Mouse (Mus musculus) midbrain, embryonic 11.5 days (tissue): ENCODE measurements at regions not wholly inside any gene's neighbourhood (a gene's known extent, or its start where the extent isn't known, plus 50 kb on each side); places are given as distances from the start of the nearest gene placed in this dataset.

Experiments
- ATAC-seq: fragments of 200-750 bp; cut with Nextera tagmentation; 2 replicates; pipeline ENCODE4 v1.8.0; 2017; ENCODE audit warnings: moderate TSS enrichment, moderate library complexity; ENCODE audit not compliant: low FRiP score
- DNase-seq: peaks from one replicate; pipeline ENCODE4 v3.0.0; 2015; ENCODE audit warnings: low spot score; ENCODE audit errors: missing footprints
- H3K27ac ChIP-seq: fragments of 300-500 bp; sonication (generic); 2 replicates; pipeline ENCODE4 v1.5.1; 2014; ENCODE audit warnings: low read depth, low read length
- H3K27me3 ChIP-seq: fragments of 300-500 bp; sonication (generic); 2 replicates; pipeline ENCODE4 v1.6.1; 2014; ENCODE audit warnings: mild to moderate bottlenecking, low read length, moderate library complexity, mixed read lengths; ENCODE audit not compliant: control insufficient read depth, insufficient read depth
- H3K36me3 ChIP-seq: fragments of 300-500 bp; sonication (generic); 2 replicates; pipeline ENCODE4 v1.6.1; 2014; ENCODE audit warnings: mild to moderate bottlenecking, low read length, moderate library complexity, mixed read lengths; ENCODE audit not compliant: control insufficient read depth, insufficient read depth
- H3K4me1 ChIP-seq: fragments of 300-500 bp; sonication (generic); 2 replicates; pipeline ENCODE4 v1.6.1; 2014; ENCODE audit warnings: low read length; ENCODE audit not compliant: control insufficient read depth, insufficient read depth
- H3K4me2 ChIP-seq: fragments of 300-500 bp; sonication (generic); 2 replicates; pipeline ENCODE4 v1.6.1; 2014; ENCODE audit warnings: mild to moderate bottlenecking, moderate library complexity
- H3K4me3 ChIP-seq: fragments of 300-500 bp; sonication (generic); 2 replicates; pipeline ENCODE4 v1.5.1; 2014; ENCODE audit warnings: low read depth, low read length
- H3K9ac ChIP-seq: fragments of 300-500 bp; sonication (generic); 2 replicates; pipeline ENCODE4 v1.6.1; 2014; ENCODE audit warnings: low read length
- H3K9me3 ChIP-seq: fragments of 300-500 bp; sonication (generic); 2 replicates; pipeline ENCODE4 v1.6.1; 2016; ENCODE audit warnings: low read length; ENCODE audit not compliant: control insufficient read depth
- WGBS: fragments of 180-500 bp; shearing (Covaris S2); extraction: QIAGEN DNeasy Blood & Tissue Kit; methylation state at CpG from one replicate; pipeline ENCODE4 v1.1.7; 2014; 5-methylcytosine and 5-hydroxymethylcytosine counted together

- no peaks in the 10 kb centered on the region for H3K9me3 ChIP-seq
- H3K36me3 ChIP-seq: no peaks in the 10 kb centered on the region
- WGBS: 52% methylated on average over 2 of the region's 2 CpGs
- H3K27ac ChIP-seq: no peak overlapping the region
- no peak overlapping the region for H3K4me3 ChIP-seq
- DNase-seq: no peak
- no peaks in the 10 kb centered on the region for H3K4me1 ChIP-seq
- peak; percentile 82 for ATAC-seq
- no peak overlapping the region for H3K9ac ChIP-seq
- H3K27me3 ChIP-seq: no peaks in the 10 kb centered on the region
- H3K4me2 ChIP-seq: no peak overlapping the region
These were observed 78.3 kb upstream of the Astn2 start for GRCm38 (mm10) chr4:66482495-66483291.

DNA sequence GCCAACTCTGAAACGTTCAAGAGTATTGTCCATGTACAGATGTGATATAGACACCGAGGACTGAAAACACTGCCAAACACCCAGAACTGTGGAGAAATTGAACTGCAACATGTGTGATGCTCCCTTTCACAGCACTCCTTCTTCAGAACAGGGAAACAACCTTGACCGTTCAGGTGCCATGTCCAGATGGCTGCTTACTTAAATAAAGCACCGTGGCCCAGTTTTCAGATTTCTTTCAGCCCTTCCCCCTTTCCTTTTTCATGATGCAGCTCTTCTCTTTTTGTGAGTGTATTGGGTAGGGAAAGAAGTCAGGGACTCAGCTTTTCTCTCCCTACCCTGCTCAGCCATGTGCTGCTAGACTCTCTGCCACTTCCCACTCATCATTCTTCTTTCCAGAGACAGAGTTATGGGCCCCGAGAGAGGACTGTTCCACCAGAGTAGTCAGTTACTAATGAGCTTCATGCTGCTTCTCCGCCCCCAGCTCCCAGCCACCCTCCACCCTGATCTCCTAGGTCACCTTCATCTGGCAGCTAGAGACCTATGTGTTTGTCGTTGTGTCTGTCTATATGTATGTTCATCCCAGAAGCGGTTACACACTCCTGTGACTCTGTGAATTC is 74.3 kb upstream of the Astn2 start:
- ATAC-seq (no peak), DNase-seq (no peak)
- H3K9ac ChIP-seq: no peak overlapping the region
- H3K27ac ChIP-seq: no peak overlapping the region
- no peaks in the 10 kb centered on the region for H3K36me3 ChIP-seq
- 89% methylated on average over 8 of the region's 8 CpGs for WGBS
- H3K4me3 ChIP-seq: no peak overlapping the region
- H3K4me2 ChIP-seq: no peak overlapping the region
- no peaks in the 10 kb centered on the region for H3K4me1 ChIP-seq
- H3K9me3 ChIP-seq: no peaks in the 10 kb centered on the region
- no peaks in the 10 kb centered on the region for H3K27me3 ChIP-seq
